Mouse (Mus musculus) T-cell, adult 2 months (primary cell): ENCODE measurements around the gene Kank1.

ENCODE experiments used
- DNase-seq: peaks from one replicate; pipeline ENCODE4 v3.0.0; 2022; ENCODE audit warnings: low spot score

Gene Kank1

GRCm38 (mm10) chr19:25236596-25237491, at the start of gene Kank1:
Kank1 (plus strand) TSS chr19:25236975.
- no peak for DNase-seq

- DNase-seq: no peak
Observed at GRCm38 (mm10) chr19:25187681-25188080, 49.1 kb upstream of the Kank1 start.

DNA sequence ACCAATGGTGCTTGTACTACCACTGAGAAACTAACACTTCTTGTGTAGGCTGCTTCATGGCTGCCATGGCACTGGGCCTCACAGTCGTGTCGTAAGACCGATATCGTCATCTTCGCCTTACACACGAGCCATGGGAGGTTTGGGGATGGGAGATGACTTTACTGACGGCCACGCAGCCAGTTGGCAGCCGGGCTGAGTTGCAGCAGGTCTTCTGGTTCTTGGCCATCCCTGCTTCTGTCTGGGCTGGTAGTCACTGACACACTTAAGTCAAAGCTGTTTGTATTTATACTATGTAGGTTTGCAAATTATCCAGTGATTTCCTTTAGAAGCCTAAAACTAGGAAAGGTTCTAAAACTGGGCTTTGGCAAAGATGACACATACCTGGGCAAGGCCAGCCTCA, 43.0 kb upstream of the Kank1 start:
- no peak for DNase-seq

GRCm38 (mm10) chr19:25200081-25200860, 36.5 kb upstream of the Kank1 start:
- DNase-seq: no peak

DNA sequence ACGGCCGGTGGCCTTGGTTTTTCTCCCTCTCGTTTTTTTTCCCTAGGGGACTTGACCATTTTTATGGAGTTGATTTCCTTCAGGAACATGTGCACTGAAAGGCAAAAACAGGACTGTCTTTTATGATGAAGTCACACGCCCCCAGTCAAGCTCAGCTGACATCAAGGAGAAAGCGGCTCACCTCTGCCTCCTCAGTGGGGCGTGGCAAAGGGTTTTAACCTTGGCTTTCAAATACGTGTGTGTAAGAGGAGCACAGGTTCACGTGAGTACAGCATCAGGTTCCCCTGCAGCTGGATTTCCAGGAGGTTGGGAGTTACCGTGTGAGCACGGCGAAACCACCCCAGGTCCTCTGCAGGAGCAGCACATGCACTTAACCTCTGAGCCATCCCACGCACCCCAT, 33.7 kb upstream of the Kank1 start:
- no peak for DNase-seq

- no peak for DNase-seq
Observed at GRCm38 (mm10) chr19:25206969-25207368, 29.8 kb upstream of the Kank1 start.

- no peak for DNase-seq
Observed at GRCm38 (mm10) chr19:25207731-25208361, 28.9 kb upstream of the Kank1 start.

DNA sequence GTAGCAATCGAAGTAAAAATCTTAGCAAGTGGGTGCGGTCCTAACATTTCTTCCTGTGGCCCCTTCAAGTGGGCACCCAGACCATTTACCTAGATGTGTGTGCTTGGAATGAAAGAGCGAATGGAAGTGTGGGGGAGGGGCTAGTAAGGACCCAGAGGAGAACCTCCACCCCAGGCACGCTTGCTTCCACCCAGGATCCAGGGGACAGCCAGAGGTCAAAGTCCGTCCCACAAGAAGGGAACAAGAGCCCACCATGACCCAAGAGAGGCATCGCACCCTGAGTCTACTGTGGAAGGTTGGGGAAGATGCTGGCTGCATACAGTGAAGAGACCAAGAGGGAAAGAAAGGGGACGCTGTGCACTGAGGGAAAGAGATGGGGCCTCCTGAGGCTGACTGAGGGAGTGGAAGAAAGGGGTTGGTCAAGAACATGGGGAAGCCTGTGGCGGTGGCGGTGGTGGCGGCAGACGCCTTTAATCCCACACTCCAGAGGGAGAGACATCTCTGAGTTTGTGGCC, 28.1 kb upstream of the Kank1 start:
- DNase-seq: no peak

DNA sequence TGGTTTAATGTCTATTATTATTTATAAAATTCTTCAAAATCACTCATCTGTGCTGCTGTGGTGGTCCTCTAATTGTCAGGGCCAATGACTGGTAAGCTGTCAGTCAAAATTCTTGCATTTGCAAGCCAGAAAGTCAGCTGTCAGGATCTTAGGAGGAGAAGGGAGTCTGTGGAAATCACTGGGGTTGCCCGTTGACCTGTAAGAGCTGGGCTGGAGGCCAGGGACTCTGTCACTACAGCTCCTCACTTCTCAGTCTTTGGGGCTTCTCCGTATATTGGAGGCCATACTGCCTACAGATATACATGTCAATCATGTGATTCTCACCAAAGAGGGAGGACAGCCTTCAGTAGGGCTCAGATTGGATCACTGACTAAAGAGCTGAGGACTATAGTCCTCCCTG, 16.2 kb upstream of the Kank1 start:
- DNase-seq: no peak

DNA sequence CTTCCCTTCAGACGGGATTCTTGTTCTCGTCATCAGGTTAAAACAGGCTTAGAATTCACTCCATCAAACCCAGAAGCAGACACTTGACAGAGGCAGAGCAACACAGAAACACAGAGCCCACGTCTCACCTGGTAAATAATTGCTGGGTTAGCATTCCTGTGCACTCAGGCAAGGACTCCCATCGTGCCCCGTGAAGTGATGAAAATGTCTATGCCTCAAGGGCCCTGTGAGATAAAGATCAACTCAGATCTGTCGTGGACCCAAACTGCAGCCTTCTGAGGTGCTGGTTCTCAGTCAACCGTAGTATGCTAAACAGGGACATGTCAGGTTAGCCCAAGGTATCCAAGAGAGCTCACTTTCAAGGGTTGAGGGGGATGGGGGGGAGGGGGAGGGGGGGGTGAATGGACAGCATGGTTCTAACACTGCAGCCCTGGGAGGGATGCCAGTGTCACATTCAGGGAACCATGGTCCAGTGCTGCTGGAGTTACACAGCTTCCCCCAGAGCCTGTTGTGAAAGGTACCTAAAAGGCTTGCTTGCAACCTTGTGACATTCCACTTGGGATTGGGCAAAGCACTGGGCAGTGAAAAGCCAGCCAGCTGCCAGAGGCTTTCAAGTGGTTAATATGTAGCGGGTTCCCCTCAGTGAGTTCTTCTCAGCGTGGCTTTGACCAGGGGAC, 14.7 kb upstream of the Kank1 start:
- no peak for DNase-seq

DNA sequence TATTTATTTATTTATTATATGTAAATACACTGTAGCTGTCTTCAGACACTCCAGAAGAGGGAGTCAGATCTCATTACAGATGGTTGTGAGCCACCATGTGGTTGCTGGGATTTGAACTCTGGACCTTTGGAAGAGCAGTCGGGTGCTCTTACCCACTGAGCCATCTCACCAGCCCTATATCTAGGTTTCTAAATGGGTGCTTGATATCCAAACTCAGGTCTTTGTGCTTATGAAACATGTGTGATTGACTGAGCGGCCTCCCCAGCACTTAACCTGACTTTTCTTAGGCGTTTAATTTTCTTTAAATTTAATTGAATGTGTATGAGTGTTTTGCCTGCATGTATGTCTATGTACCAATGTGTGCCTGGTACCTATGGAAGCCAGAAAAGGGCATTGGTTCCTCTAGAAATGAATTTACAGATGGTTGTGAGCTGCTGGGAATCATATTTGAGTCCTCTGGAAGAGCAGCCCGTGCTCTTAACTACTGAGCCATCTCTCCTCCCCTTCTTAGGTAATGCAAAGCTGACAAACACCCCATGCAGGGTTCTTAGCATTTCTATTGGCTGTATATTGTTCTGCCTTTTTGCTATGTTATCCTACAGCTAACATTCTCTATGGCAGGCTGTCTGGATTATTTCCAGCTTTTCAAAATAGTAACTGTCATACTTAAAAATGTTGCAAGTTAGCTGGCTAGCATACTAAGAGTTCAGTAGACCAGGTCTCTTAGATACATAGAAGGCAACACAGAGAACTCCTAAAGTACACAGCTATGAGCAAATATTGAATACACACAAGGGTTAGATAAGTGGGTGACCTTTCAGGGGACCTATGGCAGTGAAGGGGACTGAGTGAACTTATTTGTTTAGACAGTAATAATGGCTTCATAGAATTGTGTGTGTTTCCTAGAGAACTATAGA, 6.5 kb upstream of the Kank1 start:
- no peak for DNase-seq

DNA sequence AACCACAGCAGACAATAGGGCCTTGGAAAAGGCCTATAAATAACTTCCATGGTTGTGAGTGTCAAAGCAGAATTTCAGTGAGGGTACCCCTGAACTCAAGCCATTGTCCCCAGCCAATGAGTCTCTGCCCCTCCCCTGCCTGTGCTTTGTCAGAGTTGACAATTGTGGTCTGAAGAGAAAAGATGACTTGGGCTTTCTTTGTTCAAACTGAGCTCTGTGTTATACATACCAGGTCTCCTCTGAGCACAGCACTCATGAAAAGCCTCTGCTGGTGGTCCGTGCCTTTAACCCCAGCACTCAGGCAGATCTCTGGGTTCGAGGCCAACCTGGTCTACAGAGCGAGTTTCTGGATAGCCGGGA, 5.8 kb upstream of the Kank1 start:
- no peak for DNase-seq

DNA sequence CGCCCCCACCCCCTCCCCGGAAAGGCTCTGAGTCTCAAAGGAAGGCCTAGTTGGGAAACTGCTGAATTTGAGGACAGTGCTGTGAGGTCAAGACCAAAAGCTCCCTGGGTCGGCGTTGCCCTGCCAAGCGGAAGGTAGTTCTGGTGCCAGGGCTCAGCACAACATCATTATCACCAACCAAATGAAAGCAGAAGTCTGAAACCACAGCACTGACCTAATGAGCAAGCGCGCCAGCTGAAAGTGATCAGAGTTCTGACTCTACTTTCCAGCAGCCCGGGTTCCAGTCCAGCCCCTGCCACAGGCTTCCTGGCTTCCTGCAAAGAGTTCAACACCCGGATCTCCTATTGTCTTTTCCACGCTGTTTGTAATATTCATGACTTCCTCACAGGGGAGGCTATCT, 4.7 kb upstream of the Kank1 start:
- DNase-seq: no peak

GRCm38 (mm10) chr19:25237492-25238040, 791 bp downstream of the Kank1 start:
- DNase-seq: no peak

DNA sequence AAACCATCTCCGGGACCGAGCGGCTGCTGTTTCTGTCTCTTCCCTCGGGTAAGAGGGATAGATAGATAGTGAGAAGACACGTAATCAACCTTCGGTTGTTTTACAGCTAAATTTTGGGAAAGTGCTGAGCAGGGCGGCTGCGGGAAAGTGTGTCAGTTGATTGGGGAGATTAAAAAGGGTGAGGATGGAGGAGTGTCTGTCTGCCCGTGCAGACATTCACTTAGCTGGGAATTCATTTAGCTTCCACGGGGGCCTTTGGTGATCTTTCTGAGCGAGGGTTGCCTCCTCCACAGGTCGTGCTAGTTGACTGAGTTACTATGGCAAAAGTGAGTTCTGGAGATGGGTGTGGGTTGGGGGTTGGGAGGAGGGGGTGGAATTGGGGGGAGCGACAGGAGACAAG, 1.3 kb downstream of the Kank1 start:
- no peak for DNase-seq

- no peak for DNase-seq
Observed at GRCm38 (mm10) chr19:25243566-25243965, 6.8 kb downstream of the Kank1 start.

- no peak for DNase-seq
Observed at GRCm38 (mm10) chr19:25246062-25246461, 9.3 kb downstream of the Kank1 start.

- DNase-seq: no peak
Observed at GRCm38 (mm10) chr19:25247858-25248552, 11.2 kb downstream of the Kank1 start.

GRCm38 (mm10) chr19:25249230-25249629, 12.5 kb downstream of the Kank1 start:
- no peak for DNase-seq

DNA sequence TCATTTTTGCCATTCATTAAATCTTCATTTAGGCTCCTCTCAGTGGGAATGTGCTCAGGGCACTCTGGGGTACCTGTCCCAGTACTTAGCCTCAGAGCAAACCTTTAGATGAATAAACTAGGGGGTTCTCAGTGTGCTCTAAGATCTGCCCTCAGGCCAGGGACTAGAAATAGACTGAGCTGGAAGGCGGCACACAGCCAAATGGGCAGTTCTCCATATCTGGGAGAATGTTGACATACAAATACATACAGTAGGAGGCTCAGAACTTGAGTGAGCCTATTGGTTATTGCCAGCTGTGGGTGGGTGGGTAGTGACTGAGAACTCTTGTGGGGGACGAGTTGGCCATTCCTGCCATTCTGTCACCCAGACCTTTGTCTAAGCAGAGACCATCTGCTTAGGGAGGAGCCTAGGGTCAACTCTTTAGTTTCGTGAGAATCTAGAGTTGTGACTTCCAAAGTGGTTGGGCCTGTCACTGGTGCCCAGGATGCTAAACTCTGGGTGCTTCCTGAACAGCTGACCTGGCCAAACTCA, 14.9 kb downstream of the Kank1 start:
- DNase-seq: no peak
